Mouse (Mus musculus) gastrocnemius, adult 2 months (tissue): Measurements from ENCODE around the gene Zfp410. TPM values are rescaled to one million over a fixed set of nuclear protein-coding genes. Genes with fewer than 3 reads are reported as not detected.

Experiments used
- DNase-seq: peaks from one replicate; pipeline ENCODE4 v3.0.0; 2022
- H3K27ac ChIP-seq: fragments of 200-600 bp; 2 replicates; pipeline ENCODE4 v1.8.1; 2022; ENCODE audit warnings: mild to moderate bottlenecking
- H3K4me3 ChIP-seq: fragments of 200-600 bp; 2 replicates; pipeline ENCODE4 v1.8.1; 2022; ENCODE audit warnings: mild to moderate bottlenecking, moderate library complexity
- CTCF ChIP-seq: fragments of 200-600 bp; IDR thresholded peaks from 2 replicates; pipeline ENCODE4 v1.8.1; 2022; ENCODE audit warnings: antibody characterized with exemption, mild to moderate bottlenecking, moderate library complexity
- intact Hi-C: fragments of 180-260 bp; cut with DNase I; formaldehyde crosslinking; loops from one replicate; pipeline ENCODE4 v1.15.1; 2025
- long read RNA-seq, 2 experiments: library from polyadenylated mRNA; stranded (forward); transcript quantifications; one replicate each; pipeline ENCODE4 v2.0.0; 2021
- total RNA-seq, 2 experiments: library from RNA; stranded (reverse); gene quantifications; 2 replicates each; pipeline ENCODE4 v1.2.3; 2021

Zfp410 gene
- 10 to 100 TPM; 21.2 to 24.9 TPM for total RNA-seq
- long read RNA-seq, experiment 1, transcript Zfp410-201 (12 exons, 2,597 nt): major isoform, 20 of 29 reads
- long read RNA-seq, experiment 1, partial matches to known transcripts: 1 of 29 reads
- long read RNA-seq, experiment 1, other reads (novel, unspliced or antisense): 7 of 29 reads
- long read RNA-seq, experiment 2, transcript Zfp410-201 (12 exons, 2,597 nt): major isoform, 23 of 32 reads
- long read RNA-seq, experiment 2, partial matches to known transcripts: 2 of 32 reads
- long read RNA-seq, experiment 2, other reads (novel, unspliced or antisense): 6 of 32 reads

GRCm38 (mm10) chr12:84316721-84317621 is at the start of gene Zfp410:
Zfp410 (plus strand) TSS chr12:84316852.
- Histone ChIP-seq H3K4me3 (peak within 1 kb of the TSS; percentile 80), H3K27ac (peak within 1 kb of the TSS; percentile 99)
- peak; percentile 93 for DNase-seq
- 0 out of 2 replicates have a peak, but pooled peaks have one; percentile 0 for TF ChIP-seq CTCF
- intact Hi-C loops: loop anchor here (2.0 kb wide), 1 partner anchor 32 kb away; the partner anchor contains the start of gene Ptgr2

DNA sequence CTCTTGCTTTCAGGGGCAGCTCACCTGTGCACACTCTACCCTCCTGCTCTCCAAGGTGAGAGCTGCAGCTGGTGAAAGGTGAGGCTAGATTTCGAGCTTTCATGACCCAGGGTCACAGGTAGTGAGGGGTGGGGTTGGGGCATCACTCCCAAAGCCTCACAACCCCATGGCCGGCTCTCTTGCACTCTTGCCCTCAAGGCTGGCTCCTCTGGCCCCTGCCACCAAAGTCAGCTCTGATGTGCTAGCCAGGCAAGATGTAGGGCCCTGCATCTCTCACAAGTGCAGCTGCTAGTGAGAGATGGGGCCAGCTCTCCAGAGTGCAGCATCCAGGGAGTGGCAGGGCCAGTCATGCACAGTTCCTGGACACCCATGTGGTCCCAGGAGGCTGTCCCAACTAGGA is 49.4 kb upstream of the Zfp410 start:
- intact Hi-C loops: no loop called here
- no peak overlapping the region for H3K27ac ChIP-seq
- TF ChIP-seq CTCF: no peak
- no peak overlapping the region for H3K4me3 ChIP-seq
- DNase-seq: no peak

- no peak for DNase-seq
- Histone ChIP-seq H3K4me3 (no peak overlapping the region), H3K27ac (no peak overlapping the region)
- no peak for TF ChIP-seq CTCF
- intact Hi-C loops: no loop called here
These were observed 43.3 kb upstream of the Zfp410 start for GRCm38 (mm10) chr12:84273366-84273765.

DNA sequence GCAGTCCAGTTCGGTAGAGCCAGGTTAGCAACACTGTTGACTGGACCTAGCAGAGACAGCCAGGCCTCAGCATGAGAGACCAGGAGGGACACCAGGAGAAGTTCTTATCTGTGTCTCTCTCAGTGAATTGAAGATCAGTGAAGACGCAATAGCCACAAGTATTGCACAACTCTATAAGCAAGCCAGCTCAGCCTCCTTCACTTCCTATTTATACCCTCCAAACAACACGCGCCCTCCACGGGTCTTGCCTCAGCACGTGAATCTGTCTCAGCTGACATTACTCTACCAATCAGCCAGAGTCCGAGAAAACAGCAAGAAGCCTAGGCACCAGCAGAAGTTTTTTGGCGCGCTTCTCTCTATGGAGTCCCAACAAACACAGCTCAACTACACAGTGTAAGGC is 41.4 kb upstream of the Zfp410 start:
- Histone ChIP-seq H3K4me3 (no peak overlapping the region), H3K27ac (no peak overlapping the region)
- DNase-seq: no peak
- intact Hi-C loops: no loop called here
- no peak for TF ChIP-seq CTCF

- no peak for TF ChIP-seq CTCF
- Histone ChIP-seq H3K27ac (no peak overlapping the region), H3K4me3 (no peak overlapping the region)
- DNase-seq: no peak
- intact Hi-C loops: no loop called here
These were observed 40.4 kb upstream of the Zfp410 start for GRCm38 (mm10) chr12:84276288-84276687.

- no peak for DNase-seq
- Histone ChIP-seq H3K4me3 (no peak overlapping the region), H3K27ac (no peak overlapping the region)
- intact Hi-C loops: no loop called here
- TF ChIP-seq CTCF: peak; percentile 28; the same call in 1 of the 2 replicates
These were observed 39.9 kb upstream of the Zfp410 start for GRCm38 (mm10) chr12:84276799-84277198.

DNA sequence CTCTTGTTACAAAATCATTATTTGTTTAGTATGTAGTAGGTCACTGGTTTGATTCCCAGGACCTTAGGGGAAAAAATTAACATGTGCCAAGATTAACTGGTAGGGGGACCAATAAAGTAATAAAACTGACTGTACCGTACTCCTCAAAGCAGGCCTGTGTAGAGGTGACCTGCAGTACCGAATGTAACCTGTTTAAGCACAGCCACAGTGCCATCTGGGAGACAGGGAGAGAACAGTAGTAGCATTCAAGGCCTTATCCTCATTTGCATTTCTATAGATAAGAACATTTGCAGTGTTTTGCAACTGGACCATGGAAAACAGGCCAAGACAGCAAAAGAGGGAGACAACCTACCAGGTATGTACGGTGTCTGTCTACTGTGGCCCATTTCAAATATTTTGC is 38.8 kb upstream of the Zfp410 start:
- intact Hi-C loops: no loop called here
- H3K4me3 ChIP-seq: no peak overlapping the region
- no peak for TF ChIP-seq CTCF
- no peak overlapping the region for H3K27ac ChIP-seq
- no peak for DNase-seq

- no peak overlapping the region for H3K4me3 ChIP-seq
- intact Hi-C loops: no loop called here
- no peak for TF ChIP-seq CTCF
- H3K27ac ChIP-seq: no peak overlapping the region
- no peak for DNase-seq
These were observed 37.8 kb upstream of the Zfp410 start for GRCm38 (mm10) chr12:84278901-84279300.

DNA sequence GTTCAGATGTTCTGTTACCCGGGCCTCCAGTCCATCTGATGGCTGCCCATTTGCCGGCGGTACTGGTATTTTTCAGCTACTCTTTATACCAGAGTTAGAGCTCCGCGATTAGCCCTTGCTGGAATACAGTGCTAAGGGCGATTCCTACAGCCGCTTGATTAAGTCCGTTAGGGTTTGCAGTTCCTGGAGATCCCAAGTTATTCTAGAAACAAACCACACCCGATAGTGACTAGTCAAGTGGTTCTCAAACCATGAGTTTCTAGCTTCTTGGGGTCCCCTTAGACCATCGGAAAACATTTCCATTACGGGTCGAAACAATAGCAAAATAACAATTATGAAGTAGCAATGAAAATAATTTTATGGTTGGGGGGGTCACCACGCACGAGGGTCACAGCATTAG is 32.3 kb upstream of the Zfp410 start:
- TF ChIP-seq CTCF: no peak
- H3K4me3 ChIP-seq: peak overlapping the region; percentile 91
- intact Hi-C loops: loop anchor here (2.0 kb wide), 1 partner anchor 32 kb away; the partner anchor contains the start of gene Zfp410
- DNase-seq: no peak
- peak overlapping the region; percentile 93 for H3K27ac ChIP-seq

DNA sequence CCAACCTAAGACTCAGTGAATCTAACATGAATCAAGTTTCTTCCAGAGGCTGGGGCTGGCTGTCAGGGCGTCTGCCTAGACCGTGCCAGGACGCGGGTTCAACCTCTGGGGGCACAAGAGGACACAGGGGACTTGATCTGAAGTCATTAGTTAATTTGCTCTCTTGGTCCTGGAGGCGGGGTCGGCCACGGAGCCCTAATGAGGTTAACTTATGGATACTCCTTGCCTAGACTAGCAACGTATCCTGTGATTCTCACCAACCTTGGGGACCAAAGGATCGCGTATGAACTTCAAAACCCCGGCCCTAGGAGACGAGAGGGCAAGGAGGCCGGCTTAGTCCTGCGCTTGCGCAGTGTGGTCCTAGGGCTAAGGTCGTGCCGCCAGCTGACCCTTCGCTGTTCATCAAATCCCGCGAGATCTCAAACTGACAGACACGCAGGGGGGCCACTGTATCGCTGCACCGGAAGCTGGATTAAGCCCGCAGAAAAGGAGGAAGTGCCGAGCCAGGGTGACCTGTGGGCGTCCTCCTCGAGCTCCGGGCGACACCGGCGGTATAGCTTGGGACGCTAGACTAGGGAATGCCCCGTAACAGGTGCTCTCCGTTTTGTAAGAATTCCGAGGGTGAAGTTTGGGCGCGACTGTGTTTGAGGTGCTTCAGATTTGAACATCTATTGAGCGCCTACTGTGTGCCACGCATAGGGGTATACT is 31.6 kb upstream of the Zfp410 start, which contains the start of gene Ptgr2:
Gene Ptgr2 (plus strand): TSS at position 348 of the 708 bp plus-strand sequence.
- Histone ChIP-seq H3K4me3 (peak within 1 kb of the TSS; percentile 91), H3K27ac (peak within 1 kb of the TSS; percentile 93)
- intact Hi-C loops: loop anchor here (2.0 kb wide), 1 partner anchor 32 kb away; the partner anchor contains the start of gene Zfp410
- no peak for TF ChIP-seq CTCF
- peak; percentile 97 for DNase-seq

GRCm38 (mm10) chr12:84285593-84285968 is 31.1 kb upstream of the Zfp410 start:
- no peak for DNase-seq
- Histone ChIP-seq H3K4me3 (peak overlapping the region; percentile 91), H3K27ac (peak overlapping the region; percentile 93)
- no peak for TF ChIP-seq CTCF
- intact Hi-C loops: loop anchor here (2.0 kb wide), 1 partner anchor 31 kb away; the partner anchor contains the start of gene Zfp410

DNA sequence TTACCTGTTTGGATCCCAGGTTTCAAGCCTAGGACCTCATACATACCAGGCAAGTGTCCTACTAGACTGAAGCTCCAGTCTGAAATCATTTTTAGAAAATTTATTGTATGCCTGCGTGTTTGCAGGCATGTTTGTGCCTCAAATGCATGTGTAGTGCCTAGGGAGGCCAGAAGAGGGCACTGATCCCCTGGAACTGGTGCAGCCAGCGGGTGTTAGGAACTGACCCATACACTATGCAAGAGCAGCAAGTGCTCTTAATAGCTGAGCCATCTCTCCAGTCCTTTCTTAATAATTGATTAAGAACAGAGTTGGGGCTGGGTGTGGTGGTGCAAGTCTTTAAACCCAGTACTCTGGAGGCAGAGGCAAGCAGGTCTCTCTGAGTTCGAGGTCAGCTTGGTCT is 28.2 kb upstream of the Zfp410 start:
- intact Hi-C loops: no loop called here
- TF ChIP-seq CTCF: peak; percentile 66
- DNase-seq: peak; percentile 60
- H3K4me3 ChIP-seq: no peak overlapping the region
- no peak overlapping the region for H3K27ac ChIP-seq
